Mouse (Mus musculus) cerebellum, adult 2 months (tissue): ENCODE results near the gene Rab33a.

Experiments used
- CTCF ChIP-seq: fragments of 200-500 bp; IDR thresholded peaks from 2 replicates; pipeline ENCODE4 v1.5.1; 2011; ENCODE audit warnings: low read depth, mild to moderate bottlenecking, control low read depth, low read length, moderate library complexity, borderline replicate concordance; ENCODE audit not compliant: insufficient read depth
- POLR2A ChIP-seq: fragments of 200-500 bp; IDR thresholded peaks from 2 replicates; pipeline ENCODE4 v1.6.1; 2011; ENCODE audit warnings: low read length, control low read depth, borderline replicate concordance; ENCODE audit not compliant: insufficient read depth

- TF ChIP-seq POLR2A: peak; percentile 19; the same call in 1 of the 2 replicates
- no peak for TF ChIP-seq CTCF
Measured at GRCm38 (mm10) chrX:48518211-48518807, 776 bp upstream of the Rab33a start.
